Mouse (Mus musculus): ENCODE data around the gene Map2k5.

- TF ChIP-seq CTCF (IDR thresholded peaks at IDR 0.05; ENCODE audit: extremely low read depth, insufficient read depth, low read length) (no peak), POLR2A (IDR thresholded peaks at IDR 0.05; ENCODE audit: extremely low read depth, insufficient read depth, low read length) (no peak)
These were observed 472 bp upstream of the Map2k5 start for GRCm38 (mm10) chr9:63378174-63378573.

Data from cortical plate, adult 2 months (tissue).